Mouse (Mus musculus) 3T3-L1 (cell line): ENCODE data around the gene Enpp6.

Experiments
- DNase-seq: peaks from one replicate; pipeline ENCODE4 v3.0.0-alpha.2; 2015; ENCODE audit warnings: low read depth, low spot score

Enpp6 gene

GRCm38 (mm10) chr8:47061105-47061720 lies 74.5 kb downstream of the Enpp6 start:
- no peak for DNase-seq

- DNase-seq, result no peak
Observed at GRCm38 (mm10) chr8:47067121-47067520, 80.4 kb downstream of the Enpp6 start.

- DNase-seq, result no peak
Observed at GRCm38 (mm10) chr8:47069634-47070033, 82.9 kb downstream of the Enpp6 start.

GRCm38 (mm10) chr8:47072001-47072400 lies 85.3 kb downstream of the Enpp6 start:
- no peak for DNase-seq

GRCm38 (mm10) chr8:47075941-47076555 lies 89.4 kb downstream of the Enpp6 start:
- no peak for DNase-seq

- no peak for DNase-seq
Observed at GRCm38 (mm10) chr8:47080037-47080436, 93.3 kb downstream of the Enpp6 start.

- DNase-seq, result peak; percentile 71
Observed at GRCm38 (mm10) chr8:47082201-47083027, 95.7 kb downstream of the Enpp6 start.

GRCm38 (mm10) chr8:47090021-47090420 lies 103.3 kb downstream of the Enpp6 start:
- no peak for DNase-seq

GRCm38 (mm10) chr8:47105617-47106016 lies 118.9 kb downstream of the Enpp6 start:
- DNase-seq, result no peak

- DNase-seq, result no peak
Observed at GRCm38 (mm10) chr8:47114133-47114796, 127.6 kb downstream of the Enpp6 start.

- DNase-seq, result no peak
Observed at GRCm38 (mm10) chr8:47117336-47117735, 130.6 kb downstream of the Enpp6 start.

GRCm38 (mm10) chr8:47119895-47120294 lies 133.2 kb downstream of the Enpp6 start:
- no peak for DNase-seq

- no peak for DNase-seq
Observed at GRCm38 (mm10) chr8:47128859-47129258, 142.2 kb downstream of the Enpp6 start.

GRCm38 (mm10) chr8:47133381-47133780 lies 146.7 kb downstream of the Enpp6 start:
- DNase-seq, result no peak

- DNase-seq, result no peak
Observed at GRCm38 (mm10) chr8:47134736-47135135, 148.0 kb downstream of the Enpp6 start.

- DNase-seq, result no peak
Observed at GRCm38 (mm10) chr8:47135586-47135985, 148.9 kb downstream of the Enpp6 start.

- no peak for DNase-seq
Observed at GRCm38 (mm10) chr8:47136047-47136446, 149.4 kb downstream of the Enpp6 start.

GRCm38 (mm10) chr8:47145258-47145657 lies 158.6 kb downstream of the Enpp6 start:
- DNase-seq, result no peak
